Mouse (Mus musculus): ENCODE results near the gene Olfr597. TPM values are rescaled to one million over a fixed set of nuclear protein-coding genes. Genes with fewer than 3 reads are reported as not detected.

Olfr597 gene
- polyA plus RNA-seq (2012; rRNA removed) = not detected in 2 replicates

DNA sequence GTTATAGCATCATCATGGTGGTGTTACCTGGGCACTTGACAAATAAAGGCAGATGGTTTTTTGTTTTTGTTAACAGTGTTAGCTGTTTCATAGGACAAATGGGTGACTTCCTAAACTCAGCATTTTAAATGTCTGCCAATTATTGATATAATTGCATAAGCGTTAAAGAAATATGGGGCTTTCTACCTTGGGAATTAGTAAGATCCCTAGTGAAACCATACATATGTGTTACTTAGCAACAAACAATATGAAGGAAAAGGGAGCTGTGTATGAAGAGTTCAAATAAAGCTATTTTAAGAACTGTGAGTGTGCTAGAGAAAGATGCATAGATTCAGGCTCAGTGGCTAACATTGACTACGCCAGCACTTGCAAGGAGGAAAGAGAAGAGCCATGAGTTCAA lies at the start of gene Olfr597:
TSS of gene Olfr597 (plus strand) at position 301 of the 400 bp plus-strand sequence.

DNA sequence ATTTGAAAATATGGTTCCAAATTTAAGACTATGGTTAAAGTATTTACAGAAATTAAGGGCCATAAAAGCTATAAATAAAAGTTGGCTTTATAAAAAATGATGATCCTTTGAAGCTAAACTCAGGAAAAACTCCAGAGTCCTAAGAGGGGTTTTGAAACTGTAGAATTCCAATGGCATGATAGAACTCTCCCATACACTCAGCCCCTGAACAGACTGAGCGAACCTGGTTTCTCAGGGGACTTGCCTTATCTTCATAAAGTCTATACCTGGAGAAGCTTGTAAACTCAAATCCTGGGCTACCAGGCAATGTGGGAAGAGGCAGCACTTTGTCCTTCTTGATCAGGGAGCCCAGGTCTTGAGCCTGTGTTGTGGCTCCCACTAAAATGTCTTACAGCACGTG lies 10.8 kb upstream of the Olfr597 start, which contains the start of gene Olfr596:
TSS of gene Olfr596 (plus strand) at position 301 of the 400 bp plus-strand sequence.

GRCm38 (mm10) chr7:103323268-103323667 lies 7.2 kb downstream of the Olfr597 start, which contains the start of gene Olfr598:
TSS of gene Olfr598 (plus strand) at chr7:103323568.

DNA sequence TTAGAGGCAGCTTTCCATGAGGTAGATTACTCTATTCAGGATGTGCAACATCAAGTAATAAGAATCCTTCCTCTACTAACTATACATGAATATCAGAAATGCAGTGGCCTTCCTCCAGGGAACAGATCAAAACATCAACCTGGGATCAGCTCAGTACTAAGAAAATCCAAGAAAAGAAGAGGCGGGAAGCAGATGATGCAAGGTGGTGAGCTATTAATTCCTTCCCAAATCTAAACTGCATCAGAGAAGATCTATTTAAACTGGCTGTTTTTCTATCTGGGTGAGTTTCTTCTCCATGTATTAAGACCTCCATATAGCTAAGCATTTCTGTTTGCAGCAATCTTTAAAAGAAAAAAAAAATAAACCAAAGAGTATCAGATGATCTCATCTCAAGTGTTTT lies 19.5 kb downstream of the Olfr597 start, which contains the start of gene Olfr599:
TSS of gene Olfr599 (plus strand) at position 301 of the 400 bp plus-strand sequence.

DNA sequence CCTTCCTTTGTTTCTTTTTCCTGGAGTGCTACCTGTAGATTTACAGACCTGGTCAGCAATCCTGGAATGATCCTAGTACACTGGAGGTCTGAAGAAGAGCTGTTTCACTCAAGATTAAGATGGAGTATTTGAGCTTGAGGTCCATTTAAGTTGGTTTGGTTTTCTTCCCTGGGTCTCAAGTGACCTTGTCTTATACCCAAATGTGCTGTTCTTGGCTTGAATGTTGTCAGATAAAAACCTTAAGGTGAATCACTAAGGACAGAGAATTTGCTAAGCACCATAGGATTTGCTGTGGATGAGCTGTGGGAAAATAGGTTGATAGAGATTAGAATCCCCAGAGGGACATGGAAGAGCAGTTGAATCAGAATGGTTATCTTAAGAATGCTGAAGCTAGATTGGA lies 33.5 kb downstream of the Olfr597 start, which contains the start of gene Olfr600:
TSS of gene Olfr600 (minus strand) at position 101 of the 400 bp plus-strand sequence.

GRCm38 (mm10) chr7:103362555-103362954 lies 46.4 kb downstream of the Olfr597 start, which contains the start of gene Olfr601:
TSS of gene Olfr601 (minus strand) at chr7:103362655.

Other genes starting within 250 kb of the Olfr597 start
- gene Olfr584, start 234.4 kb upstream of the Olfr597 start, polyA plus RNA-seq (2012; rRNA removed) = not detected in 2 replicates
- not detected in 2 replicates for gene Olfr585, start 218.6 kb upstream of the Olfr597 start, polyA plus RNA-seq (2012; rRNA removed)
- gene Olfr586, start 190.7 kb upstream of the Olfr597 start, polyA plus RNA-seq (2012; rRNA removed) = not detected in 2 replicates
- not detected in 2 replicates for gene Olfr588-ps1, start 175.4 kb upstream of the Olfr597 start, polyA plus RNA-seq (2012; rRNA removed)
- gene Olfr589, start 160.0 kb upstream of the Olfr597 start, polyA plus RNA-seq (2012; rRNA removed) = not detected in 2 replicates
- gene Olfr591, start 138.0 kb upstream of the Olfr597 start, polyA plus RNA-seq (2012; rRNA removed) = not detected in 2 replicates
- gene Olfr592, start 131.5 kb upstream of the Olfr597 start, polyA plus RNA-seq (2012; rRNA removed) = not detected in 2 replicates
- gene Olfr593, start 104.5 kb upstream of the Olfr597 start, polyA plus RNA-seq (2012; rRNA removed) = not detected in 2 replicates
- not detected in 2 replicates for gene Olfr594, start 99.3 kb upstream of the Olfr597 start, polyA plus RNA-seq (2012; rRNA removed)
- not detected in 2 replicates for gene Usp17ld, start 63.8 kb upstream of the Olfr597 start, polyA plus RNA-seq (2012; rRNA removed)
- gene Olfr596, start 10.7 kb upstream of the Olfr597 start, polyA plus RNA-seq (2012; rRNA removed) = not detected in 2 replicates
- not detected in 2 replicates for gene Olfr598, start 7.3 kb downstream of the Olfr597 start, polyA plus RNA-seq (2012; rRNA removed)
- gene Olfr599, start 19.6 kb downstream of the Olfr597 start, polyA plus RNA-seq (2012; rRNA removed) = not detected in 2 replicates
- gene Olfr600, start 33.4 kb downstream of the Olfr597 start, polyA plus RNA-seq (2012; rRNA removed) = not detected in 2 replicates
- not detected in 2 replicates for gene Olfr601, start 46.3 kb downstream of the Olfr597 start, polyA plus RNA-seq (2012; rRNA removed)
- gene Olfr603, start 69.9 kb downstream of the Olfr597 start, polyA plus RNA-seq (2012; rRNA removed) = not detected in 2 replicates
- gene Usp17lc, start 98.8 kb downstream of the Olfr597 start, polyA plus RNA-seq (2012; rRNA removed) = not detected in 2 replicates
- not detected in 2 replicates for gene Olfr605, start 129.1 kb downstream of the Olfr597 start, polyA plus RNA-seq (2012; rRNA removed)
- gene Olfr606, start 132.7 kb downstream of the Olfr597 start, polyA plus RNA-seq (2012; rRNA removed) = not detected in 2 replicates
- gene Olfr607, start 147.8 kb downstream of the Olfr597 start, polyA plus RNA-seq (2012; rRNA removed) = not detected in 2 replicates
- gene Olfr608, start 153.6 kb downstream of the Olfr597 start, polyA plus RNA-seq (2012; rRNA removed) = not detected in 2 replicates
- gene Olfr609, start 181.7 kb downstream of the Olfr597 start, polyA plus RNA-seq (2012; rRNA removed) = not detected in 2 replicates
- not detected in 2 replicates for gene Olfr610, start 195.8 kb downstream of the Olfr597 start, polyA plus RNA-seq (2012; rRNA removed)
- gene Olfr611, start 204.5 kb downstream of the Olfr597 start, polyA plus RNA-seq (2012; rRNA removed) = not detected in 2 replicates
- gene Olfr612, start 226.4 kb downstream of the Olfr597 start, polyA plus RNA-seq (2012; rRNA removed) = not detected in 2 replicates
- not detected in 2 replicates for gene Olfr613, start 231.8 kb downstream of the Olfr597 start, polyA plus RNA-seq (2012; rRNA removed)
- gene Olfr615, start 239.8 kb downstream of the Olfr597 start, polyA plus RNA-seq (2012; rRNA removed) = not detected in 2 replicates